Mouse (Mus musculus) MN1 (cell line): ENCODE measurements around the gene Snap91.

Source experiments
- DNase-seq: peaks from one replicate; pipeline ENCODE4 v3.0.0-alpha.2; 2016; ENCODE audit warnings: low spot score

The Snap91 gene

GRCm38 (mm10) chr9:86744041-86744440 lies 136.4 kb downstream of the Snap91 start:
- DNase-seq = no peak

- DNase-seq = no peak
These were observed 137.2 kb downstream of the Snap91 start, which contains the start of gene Prss35 for GRCm38 (mm10) chr9:86742959-86743911. TSS of gene Prss35 (plus strand) at chr9:86743649.

- DNase-seq = no peak
These were observed 140.5 kb downstream of the Snap91 start for GRCm38 (mm10) chr9:86739971-86740370.

GRCm38 (mm10) chr9:86738801-86739200 lies 141.7 kb downstream of the Snap91 start:
- no peak for DNase-seq

- DNase-seq = no peak
These were observed 142.4 kb downstream of the Snap91 start for GRCm38 (mm10) chr9:86738067-86738466.

- peak; percentile 16 for DNase-seq
These were observed 143.5 kb downstream of the Snap91 start for GRCm38 (mm10) chr9:86736991-86737390.

GRCm38 (mm10) chr9:86734795-86735194 lies 145.7 kb downstream of the Snap91 start:
- no peak for DNase-seq

- no peak for DNase-seq
These were observed 146.1 kb downstream of the Snap91 start for GRCm38 (mm10) chr9:86734357-86734756.

GRCm38 (mm10) chr9:86729811-86730210 lies 150.6 kb downstream of the Snap91 start:
- no peak for DNase-seq

GRCm38 (mm10) chr9:86729084-86729483 lies 151.4 kb downstream of the Snap91 start:
- DNase-seq = no peak

GRCm38 (mm10) chr9:86728214-86728814 lies 152.1 kb downstream of the Snap91 start:
- no peak for DNase-seq

- no peak for DNase-seq
These were observed 154.1 kb downstream of the Snap91 start for GRCm38 (mm10) chr9:86726381-86726720.

GRCm38 (mm10) chr9:86725604-86726380 lies 154.7 kb downstream of the Snap91 start:
- no peak for DNase-seq

- DNase-seq = no peak
These were observed 155.4 kb downstream of the Snap91 start for GRCm38 (mm10) chr9:86725066-86725465.

- DNase-seq = no peak
These were observed 159.7 kb downstream of the Snap91 start for GRCm38 (mm10) chr9:86720794-86721193.

- no peak for DNase-seq
These were observed 160.2 kb downstream of the Snap91 start for GRCm38 (mm10) chr9:86720227-86720626.

- no peak for DNase-seq
These were observed 163.3 kb downstream of the Snap91 start for GRCm38 (mm10) chr9:86717119-86717518.

GRCm38 (mm10) chr9:86716540-86716939 lies 163.9 kb downstream of the Snap91 start:
- no peak for DNase-seq
